Mouse (Mus musculus) urinary bladder, postnatal 25 days (tissue): ENCODE results near the gene Spg21.

Experiments
- DNase-seq: peaks from one replicate; pipeline ENCODE4 v3.0.0; 2022; ENCODE audit warnings: low spot score

Gene Spg21

DNA sequence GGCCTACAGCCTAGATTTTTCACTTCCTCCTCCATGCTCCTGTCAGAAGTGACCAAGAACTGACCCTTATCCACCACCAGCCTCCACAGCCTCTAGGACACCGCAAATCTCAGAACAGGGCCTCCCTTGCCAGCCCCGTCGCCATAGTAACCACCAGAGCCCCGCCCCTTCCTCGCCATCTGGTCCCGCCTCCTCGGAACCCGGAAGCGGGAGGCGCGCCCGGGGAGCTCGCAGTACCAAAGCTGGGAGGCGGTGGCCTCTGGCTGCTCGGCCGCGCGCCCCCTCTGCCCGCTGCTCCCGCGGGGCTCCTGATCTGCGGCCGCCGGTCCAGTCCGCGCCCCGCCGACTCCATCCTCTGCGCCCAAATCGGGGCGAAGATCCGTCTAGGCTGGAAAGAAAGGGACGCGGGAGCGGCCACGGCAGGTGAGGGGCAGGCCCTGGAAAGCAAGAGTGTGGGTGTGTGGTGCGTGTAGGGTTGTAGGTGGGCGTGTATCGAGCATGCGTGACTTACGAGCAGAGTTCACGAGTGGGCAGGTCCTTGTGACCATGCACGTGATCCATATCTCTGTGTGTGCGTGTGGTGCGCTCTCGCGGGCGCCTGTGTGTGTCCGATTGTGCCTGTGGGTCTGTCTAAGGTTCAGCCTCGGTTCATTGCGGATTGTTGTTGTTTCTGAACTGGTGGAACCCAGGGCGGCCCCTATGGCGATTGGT lies at the start of gene Spg21:
Gene Spg21, plus strand, starts transcription at position 216 of the 711 bp plus-strand sequence.
- peak; percentile 97 for DNase-seq

DNA sequence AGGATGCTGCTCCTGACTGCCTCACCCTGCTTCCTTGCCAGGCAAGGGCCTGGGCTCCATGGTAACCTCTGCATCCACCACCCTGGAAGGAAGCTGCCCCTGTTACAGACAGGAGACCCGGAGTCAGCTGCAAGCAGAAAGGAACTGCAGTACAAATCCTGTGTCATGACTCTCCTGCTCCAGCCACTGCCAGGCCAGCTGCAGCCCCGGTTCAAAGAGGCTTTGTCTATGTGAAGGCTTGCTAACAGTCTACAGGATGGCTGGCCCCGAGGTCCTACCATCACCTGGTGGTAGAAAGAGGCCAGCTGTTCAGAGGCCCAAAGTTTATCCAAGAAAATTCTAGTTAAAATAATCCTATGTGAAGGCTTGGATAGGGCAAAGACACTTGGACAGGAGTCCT lies 49.4 kb upstream of the Spg21 start:
- DNase-seq = no peak

DNA sequence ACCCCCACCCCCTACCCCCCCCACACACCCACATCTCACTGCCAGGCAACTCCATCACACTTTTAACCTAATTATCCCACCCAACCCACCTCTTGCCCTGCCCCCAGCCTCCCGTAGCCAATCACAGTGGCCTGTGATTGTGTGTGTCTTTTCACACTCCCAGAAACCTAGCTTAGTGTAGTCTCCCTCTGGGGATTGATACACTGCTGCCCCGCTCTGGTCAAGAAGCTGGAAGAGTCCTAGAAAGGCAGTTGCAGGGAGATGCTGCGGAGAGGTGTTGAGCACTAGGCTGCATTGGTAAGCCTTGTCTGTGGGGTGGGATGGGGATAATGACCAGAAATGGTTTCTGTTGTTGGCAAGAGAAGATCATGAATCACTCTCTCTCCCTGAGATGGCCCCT lies 43.0 kb upstream of the Spg21 start:
- DNase-seq = no peak

DNA sequence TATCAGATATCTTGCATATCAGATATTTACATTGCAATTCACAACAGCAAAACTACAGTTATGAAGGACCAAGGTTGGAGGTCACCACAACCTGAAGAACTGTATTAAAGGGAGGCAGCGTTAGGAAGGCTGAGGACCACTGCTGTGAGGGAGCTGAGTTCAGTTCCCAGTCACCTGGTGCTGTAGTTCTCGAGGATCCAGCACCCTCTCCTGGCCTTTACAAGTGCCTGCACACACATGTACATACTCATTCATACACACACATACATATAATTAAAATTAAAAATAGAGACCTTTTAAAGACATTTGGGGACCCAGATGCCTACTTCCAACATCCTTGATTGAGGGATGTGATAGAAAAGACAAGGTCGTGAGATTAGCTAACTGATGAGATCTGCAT lies 41.1 kb upstream of the Spg21 start:
- no peak for DNase-seq

DNA sequence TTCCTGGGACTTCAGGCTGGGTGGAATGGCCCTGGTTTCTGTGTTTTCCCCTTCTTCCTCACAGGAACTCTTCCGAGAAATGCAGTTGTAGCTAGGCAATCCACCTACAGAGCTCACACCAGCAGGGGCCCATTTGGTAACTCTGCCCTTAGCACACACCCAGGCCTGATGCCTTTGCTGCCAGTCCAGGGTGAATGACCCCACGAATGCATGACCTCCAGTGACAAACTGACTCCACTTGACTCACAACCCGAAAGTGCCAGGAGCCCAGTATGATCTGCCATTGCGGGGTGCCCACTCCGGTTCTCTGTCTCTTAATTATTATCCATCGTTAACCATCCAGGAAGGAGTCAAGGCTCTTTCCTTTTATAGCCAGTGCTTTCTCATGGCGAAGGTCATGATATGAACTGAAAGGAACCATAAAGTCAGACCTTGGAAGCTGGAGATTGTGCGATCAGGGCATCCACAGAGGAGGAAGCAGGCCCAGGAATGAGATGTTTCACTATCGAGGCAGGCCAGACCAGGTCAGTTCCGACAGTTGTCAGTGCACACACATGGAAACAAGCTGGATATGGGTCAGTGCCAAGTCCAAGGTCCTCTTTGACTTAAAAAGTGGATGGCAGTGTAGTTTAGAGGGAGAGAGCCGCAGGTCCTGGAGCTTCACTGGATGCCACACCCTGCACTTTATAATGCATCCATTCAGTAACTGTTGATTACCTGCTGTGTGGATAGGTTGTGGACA lies 37.8 kb upstream of the Spg21 start, which contains the start of gene Slc51b:
Gene Slc51b, minus strand, starts transcription at position 196 of the 742 bp plus-strand sequence.
- no peak for DNase-seq

DNA sequence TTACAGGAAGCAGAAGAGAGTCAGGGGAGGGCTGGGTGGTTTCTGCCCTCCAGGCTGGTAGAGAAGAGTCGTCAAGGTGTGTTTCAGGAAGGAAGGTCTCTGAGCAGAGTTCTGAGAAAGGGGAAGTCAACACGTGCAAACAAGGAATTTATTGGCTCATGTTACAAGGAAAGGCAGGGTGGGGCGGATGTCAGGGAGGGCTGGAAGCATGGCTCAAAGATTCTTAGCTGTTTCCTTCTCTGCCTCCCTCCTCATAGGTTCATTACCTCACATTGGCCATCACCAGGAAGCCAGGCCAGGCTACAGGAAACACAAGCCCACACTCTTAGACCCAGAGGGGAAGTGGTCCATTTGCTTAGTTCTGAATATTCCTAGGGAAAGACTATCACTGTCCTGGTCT lies 36.4 kb upstream of the Spg21 start:
- no peak for DNase-seq

DNA sequence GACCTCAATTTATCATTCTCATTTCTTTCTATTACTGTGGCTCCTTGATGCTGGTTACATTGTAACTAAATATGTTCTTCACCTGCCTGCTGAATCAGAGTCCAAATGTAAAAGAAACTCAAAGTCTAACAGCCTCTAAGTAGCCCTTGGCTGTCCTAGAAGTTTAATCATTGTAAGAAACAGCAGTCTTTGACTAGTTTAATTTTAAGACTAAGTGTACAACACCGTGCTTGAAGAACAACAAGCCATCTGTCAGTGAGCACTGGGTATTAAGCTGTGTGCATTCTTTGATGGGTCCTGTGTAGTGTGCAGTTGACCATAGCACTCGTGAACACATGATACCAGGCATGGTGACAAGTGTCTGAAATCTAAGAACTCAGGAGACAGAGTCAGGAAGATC lies 33.2 kb upstream of the Spg21 start:
- no peak for DNase-seq

DNA sequence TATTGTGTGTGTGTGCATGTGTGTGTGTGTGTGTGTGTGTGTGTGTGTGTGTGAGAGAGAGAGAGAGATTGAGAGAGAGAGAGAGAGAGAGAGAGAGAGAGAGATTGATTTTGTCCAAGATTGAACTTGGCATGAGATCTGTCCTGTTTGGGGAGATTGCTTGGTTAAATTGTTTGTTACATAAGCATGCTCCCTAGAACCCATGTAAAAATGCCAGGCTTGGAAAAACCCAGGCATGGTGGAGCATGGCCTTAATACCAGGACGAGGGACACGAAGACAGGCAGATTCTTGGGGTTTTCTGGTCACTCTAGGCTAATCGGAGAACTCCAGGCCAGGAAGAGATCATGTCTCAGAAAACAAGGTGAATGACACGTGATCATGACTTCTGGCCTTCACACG lies 32.7 kb upstream of the Spg21 start:
- DNase-seq = no peak

DNA sequence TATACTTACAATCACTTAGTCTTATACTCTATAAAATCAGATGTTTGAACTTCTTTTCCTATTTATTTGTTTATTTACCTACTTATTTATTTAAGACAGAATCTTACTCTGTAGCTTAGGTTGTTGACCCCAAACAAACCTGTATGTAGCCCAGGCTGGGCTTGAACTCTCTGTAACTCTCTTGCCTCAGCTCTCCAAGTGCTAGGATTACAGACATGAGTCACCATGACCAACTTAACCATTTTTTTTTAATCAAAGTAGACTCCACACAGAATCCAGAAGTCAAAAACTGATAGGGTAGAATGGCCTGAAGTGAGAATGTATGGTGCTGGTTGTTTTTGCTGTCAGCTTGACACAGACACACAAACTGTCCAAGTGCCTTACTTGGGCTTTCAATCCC lies 30.3 kb upstream of the Spg21 start:
- DNase-seq = no peak

DNA sequence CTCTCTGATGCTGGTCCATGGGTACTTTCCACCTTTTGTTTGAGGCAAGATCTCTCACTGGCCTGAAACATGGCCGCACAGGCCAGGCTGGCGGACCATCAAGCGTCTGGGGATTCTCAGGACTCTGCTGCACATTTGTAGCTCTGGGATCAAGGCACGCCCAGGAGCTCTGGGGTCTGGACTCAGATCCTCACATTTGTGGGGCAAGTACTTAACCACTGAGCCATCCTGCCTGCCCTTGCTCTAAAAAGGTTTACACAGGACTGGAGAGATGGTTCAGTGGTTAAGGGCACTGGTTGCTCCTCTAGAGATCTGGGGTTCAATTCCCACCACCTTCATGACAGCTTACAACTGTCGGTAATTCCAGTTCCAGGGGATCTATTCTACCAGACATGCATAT lies 29.8 kb upstream of the Spg21 start:
- no peak for DNase-seq

DNA sequence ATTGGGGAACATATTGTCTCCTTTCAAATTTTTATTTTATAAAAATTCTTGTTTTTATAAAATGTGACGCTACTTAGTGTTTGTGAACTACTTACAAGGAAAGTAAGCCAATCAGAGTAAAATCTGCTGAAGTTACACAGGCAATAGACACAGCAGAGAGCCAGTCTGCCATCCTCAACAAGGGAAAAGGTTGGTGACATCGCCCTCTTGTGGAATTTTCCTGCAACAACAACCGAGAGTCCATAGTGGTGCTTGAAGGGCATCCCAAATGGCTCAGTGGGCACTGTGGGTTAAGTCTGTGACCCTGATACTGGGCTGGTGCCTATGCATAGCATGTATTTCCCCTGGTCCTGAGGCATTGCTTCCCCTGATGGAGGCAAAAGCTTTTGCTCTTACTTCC lies 28.5 kb upstream of the Spg21 start:
- DNase-seq = peak; percentile 74

DNA sequence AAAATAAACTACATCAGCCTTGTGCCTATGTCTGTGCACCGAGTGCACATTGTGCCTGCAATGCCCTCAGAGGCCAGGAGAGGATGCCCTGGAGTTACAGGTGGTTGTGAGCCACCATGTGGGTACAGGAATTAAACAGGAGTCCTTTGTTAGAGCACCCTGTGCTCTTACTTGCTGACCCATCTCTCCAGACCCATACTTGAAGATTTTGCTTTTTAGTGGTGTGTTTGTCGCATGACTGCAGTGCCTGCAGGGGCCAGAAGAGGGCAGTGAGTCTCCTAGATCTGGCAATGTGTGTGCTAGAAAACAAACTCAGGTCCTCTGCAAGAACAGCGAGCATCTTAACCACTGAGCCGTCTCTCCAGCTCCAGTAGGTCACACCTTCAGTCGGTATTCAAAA lies 26.6 kb upstream of the Spg21 start:
- peak; percentile 31 for DNase-seq

DNA sequence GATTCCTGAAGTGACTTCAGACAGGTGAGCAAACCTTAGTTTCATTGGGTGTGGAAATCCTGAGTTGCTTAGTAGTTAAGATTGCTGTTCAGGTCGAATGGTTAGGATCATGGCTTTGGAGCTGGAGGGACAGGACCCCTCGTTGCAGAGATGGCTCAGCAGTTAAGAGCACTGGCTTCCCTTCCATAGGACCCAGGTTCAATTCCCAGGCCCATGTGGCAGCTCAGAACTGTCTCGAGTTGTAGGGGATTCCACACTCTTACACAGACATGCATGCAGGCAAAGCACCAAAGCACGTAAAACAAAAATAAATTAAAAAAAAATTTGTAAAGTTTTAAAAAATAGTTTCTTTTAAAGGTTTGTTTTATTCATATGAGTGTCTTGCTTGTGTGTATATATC lies 25.5 kb upstream of the Spg21 start:
- DNase-seq = no peak

DNA sequence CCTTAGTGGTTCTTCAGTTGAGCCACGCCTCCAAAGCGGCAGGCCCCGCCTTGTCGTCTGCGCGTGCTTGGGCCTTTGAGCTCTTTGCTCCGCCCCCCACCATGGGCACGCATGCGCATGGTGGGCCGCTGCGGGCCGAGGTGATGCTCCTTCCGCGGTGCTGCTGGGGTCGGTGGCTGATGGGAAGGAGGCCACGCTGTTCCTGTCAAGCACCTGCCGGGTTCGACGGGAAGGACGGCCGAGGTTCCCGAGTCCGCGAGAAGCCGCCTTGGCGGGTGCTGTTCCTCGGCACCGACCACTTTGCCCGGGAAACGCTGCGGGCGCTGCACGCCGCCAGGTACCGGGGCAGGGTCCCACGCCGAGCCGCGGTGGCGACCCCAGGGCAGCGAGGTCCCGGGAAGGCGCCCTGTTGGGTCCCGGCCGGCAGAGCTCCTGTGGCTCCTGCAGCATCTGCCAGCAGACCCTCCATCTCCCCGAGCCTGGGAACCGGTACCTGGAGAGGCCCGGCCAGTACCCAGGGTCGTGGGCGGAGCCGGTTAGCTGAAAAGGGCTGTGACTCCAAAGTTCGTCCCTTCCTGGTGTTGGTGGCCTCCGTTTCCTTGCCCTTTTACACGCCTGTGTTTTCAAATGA lies 25.0 kb upstream of the Spg21 start, which contains the start of gene Mtfmt:
Gene Mtfmt, plus strand, starts transcription at position 112 of the 631 bp plus-strand sequence.
- DNase-seq = peak; percentile 96

DNA sequence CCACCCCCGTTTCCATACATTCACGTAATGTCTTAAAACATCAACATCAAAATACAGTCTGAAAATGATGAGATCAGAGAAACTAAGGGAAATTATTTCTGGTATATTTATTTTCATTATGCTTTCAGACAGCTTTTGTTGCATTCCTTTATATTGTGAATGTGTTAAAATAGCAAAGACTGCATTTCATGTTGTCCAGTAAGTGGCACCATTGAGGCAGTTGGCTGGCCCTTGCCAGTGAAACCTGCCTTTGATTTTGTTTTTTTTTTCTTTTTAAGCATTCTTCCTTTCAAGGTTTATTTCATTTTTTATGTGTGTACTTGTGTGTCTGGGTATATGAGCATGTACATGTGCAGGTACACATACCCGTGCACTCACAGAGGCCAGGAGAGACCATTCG lies 16.1 kb upstream of the Spg21 start:
- no peak for DNase-seq

DNA sequence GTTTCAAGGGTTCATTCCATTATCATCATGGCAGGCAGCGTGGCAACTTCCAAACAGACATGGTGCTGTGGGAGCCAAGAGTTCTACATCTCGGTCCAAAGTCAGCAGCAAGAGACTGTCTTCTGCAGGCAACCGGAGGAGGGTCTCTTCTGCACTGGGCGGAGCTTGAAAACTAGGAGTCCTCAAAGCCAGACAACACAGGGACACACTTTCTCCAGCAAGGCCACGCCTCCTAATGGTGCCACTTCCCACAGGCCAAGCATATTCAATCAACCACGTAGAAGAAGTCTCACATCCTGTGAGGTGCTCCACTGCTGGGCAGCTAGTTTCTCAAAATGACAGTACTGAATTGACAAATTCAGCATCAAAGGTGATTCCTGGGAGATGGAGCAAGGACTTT lies 12.8 kb upstream of the Spg21 start:
- DNase-seq = no peak

DNA sequence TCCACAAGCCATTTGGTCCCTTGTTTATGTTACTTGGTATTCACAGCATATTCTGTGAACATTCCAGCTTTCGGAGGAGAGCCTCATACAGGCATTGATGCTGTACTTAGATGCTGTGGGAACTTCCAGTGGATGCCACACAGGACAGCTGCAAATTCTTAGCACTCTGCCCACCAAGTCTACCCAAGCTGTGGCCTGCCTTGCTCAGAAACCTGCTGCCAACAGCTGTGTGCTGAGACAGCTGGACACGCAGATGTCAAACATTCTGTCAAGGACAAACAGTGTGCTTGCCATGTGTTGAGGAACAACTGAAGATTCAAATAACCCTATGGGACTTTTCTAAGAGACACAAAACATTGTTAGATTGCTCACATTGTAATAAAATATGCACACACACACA lies 1.8 kb upstream of the Spg21 start:
- DNase-seq = no peak

DNA sequence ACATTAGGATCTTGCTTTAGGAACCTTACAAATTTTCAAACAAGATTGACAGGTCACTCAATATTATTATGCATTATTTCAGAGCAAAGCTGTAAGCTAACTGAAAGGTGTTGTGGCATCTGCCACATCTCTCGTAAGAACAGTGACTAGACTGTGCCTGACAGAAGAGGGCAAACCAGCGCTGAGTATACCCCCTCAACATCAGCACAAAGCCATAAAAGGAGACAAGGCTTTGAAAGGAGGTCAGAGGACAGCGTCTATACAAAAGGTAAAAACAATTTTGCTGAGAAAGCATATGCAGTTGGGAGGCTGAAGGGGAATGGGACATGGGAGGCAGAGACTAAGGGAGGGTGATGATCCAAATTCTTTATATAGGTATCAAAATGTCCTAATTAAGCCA lies 549 bp upstream of the Spg21 start:
- no peak for DNase-seq

DNA sequence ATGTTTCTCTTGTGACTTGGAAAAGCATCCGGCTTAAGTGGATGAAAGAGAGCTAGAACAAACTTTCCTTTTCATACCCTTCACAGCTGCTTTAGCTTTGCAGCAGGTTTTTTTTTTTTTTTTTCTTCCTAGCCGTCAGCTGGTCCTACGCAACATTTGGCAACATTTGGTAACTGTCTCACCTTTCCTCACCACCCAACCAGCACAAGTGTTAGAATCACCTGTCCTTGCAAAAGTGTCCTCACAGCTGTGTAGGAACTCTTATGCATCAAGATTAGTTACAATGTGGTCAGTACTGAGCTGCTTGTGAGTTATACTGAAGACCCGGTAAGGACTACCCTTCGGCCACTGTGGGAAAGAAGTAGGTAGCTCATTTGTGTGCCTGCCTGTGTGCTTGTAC lies 1.8 kb downstream of the Spg21 start:
- DNase-seq = no peak

DNA sequence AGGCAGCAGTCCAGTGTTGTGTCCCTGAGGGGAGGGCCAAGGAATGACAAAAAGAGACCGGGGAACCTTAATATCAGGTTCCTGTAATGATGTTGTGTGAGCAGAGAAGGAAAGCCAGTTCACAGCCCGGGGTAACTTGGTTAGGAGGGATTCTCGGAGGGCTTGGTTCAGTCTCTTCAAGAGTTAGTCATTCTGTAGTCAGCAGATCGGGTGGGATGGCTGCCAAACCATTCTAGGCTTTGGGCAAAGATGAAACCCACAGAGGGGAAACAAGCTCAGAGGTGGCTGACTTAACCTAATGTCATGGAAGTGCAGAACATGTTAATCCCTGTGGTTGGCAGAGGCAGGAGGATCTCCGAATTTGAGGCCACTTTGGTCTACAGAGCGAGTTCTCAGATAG lies 3.4 kb downstream of the Spg21 start:
- peak; percentile 20 for DNase-seq

DNA sequence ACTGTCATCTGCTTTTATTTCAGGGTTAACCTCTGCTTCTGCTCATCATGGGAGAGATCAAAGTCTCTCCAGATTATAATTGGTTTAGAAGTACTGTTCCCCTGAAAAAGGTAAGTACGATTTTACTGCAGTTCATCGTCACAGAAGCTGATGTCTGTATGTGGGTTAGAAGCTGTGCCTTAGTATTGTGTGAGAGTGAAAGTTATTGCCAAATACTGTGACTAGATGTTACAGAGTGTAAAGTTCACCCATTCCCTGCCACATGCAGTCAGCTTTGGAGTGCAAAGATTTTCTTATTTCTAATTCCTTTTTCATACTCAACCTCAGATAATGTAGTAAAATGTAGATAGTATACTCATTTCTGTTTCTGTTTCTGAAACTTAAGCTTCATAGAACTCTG lies 4.5 kb downstream of the Spg21 start:
- DNase-seq = no peak

DNA sequence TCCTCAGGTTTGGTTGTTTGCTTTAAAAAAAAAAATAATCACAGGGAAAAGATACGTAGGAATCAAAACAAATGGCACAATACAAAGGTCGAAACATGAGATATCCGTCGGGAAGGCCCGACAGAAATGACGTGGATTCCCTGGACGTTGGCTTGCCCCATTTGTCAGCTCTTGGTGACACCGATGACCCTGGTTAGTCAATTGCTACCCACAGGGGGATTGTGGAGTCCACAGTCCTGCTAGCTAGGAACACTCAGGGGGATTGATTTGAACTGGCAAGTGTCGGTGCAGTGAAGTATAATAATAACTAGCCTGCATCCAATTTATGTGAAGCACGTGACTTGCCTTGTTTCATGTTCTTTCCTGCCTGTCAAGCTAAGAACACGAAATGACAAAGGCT lies 6.9 kb downstream of the Spg21 start:
- DNase-seq = no peak

DNA sequence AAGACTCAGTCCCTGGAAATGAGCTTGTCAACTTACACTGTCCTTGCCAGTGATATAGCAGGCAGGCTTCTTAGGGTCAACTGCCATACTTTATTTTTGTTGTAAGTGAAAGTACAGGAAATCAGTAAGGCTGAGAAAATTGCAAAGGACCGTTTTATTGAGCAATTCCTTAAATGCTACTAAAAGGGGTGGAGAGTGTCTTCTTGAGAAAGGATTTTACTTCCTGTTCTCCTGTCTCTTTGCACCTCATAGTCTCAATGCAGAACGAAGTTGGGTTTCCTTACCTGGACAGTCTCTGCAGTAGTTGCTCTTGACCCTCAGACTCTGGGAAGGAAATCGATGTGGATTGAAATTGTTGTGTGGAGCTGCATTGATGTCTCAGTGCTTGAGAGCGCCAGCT lies 12.0 kb downstream of the Spg21 start:
- no peak for DNase-seq
